10 mouse cellular contexts compared by ENCODE assay signal in genomic region chr12:73998128-73998456, GRCm38 (mm10). TPM values are rescaled to one million over a fixed set of nuclear protein-coding genes. Genes with fewer than 3 reads are reported as not detected.
A peak's percentile ranks its signal among the peaks of the same experiment; 100 is the strongest.
DNase-seq lines count a peak whose midpoint lies in the region; ATAC-seq and TF ChIP-seq lines count a peak whose summit lies in the region.
"Had no signal": no experiment of that assay in that cellular context is flagged by ENCODE, and none has a peak within 500 bp of the region (broad histone marks: within the 10 kb centered on the region; RNA-seq: fewer than 3 reads in every experiment).

No protein-coding gene starts in this region.

- 0 out of 2 replicates have a peak, but pooled peaks have one; percentile 9 for ATAC-seq in kidney, embryonic 15.5 days (replicated peaks; ENCODE audit: low FRiP score)
- ATAC-seq in midbrain, embryonic 11.5 days (ENCODE audit: low FRiP score) = peak; percentile 60; the same call in 1 of the 2 replicates

- TF ChIP-seq CTCF in brain, embryonic 14.5 days (IDR thresholded peaks at IDR 0.05; ENCODE audit: borderline replicate concordance, extremely low read depth, insufficient read depth, insufficient read length) = no peak

- peak overlapping the region; percentile 52 for H3K4me3 ChIP-seq in kidney, embryonic 15.5 days (replicated peaks)
- H3K4me3 ChIP-seq in hindbrain, embryonic 10.5 days = peak overlapping the region; percentile 67
- H3K4me3 ChIP-seq in midbrain, embryonic 11.5 days (ENCODE audit: low read depth, low read length) = peak overlapping the region; percentile 64

- DNase-seq in kidney, adult 8-10 months = no peak
- DNase-seq in brain, embryonic 14.5 days (ENCODE audit: low read depth) = peak; percentile 30
- DNase-seq in hindbrain, embryonic 10.5 days (ENCODE audit: low spot score) = no peak
- DNase-seq in midbrain, embryonic 11.5 days (ENCODE audit: low spot score, missing footprints) = peak; percentile 92
- no peak for DNase-seq in cerebellum, adult 8-10 months
- DNase-seq in adrenal gland, adult 8-10 months = no peak
- DNase-seq in MN1 (ENCODE audit: low spot score) = no peak

- no peaks in the 10 kb centered on the region for H3K36me3 ChIP-seq in kidney, embryonic 15.5 days
- H3K36me3 ChIP-seq in hindbrain, embryonic 10.5 days = no peaks in the 10 kb centered on the region
- H3K36me3 ChIP-seq in midbrain, embryonic 11.5 days (ENCODE audit: control insufficient read depth, insufficient read depth, low read length) = no peaks in the 10 kb centered on the region

- TF ChIP-seq POLR2A in brain, embryonic 14.5 days (IDR thresholded peaks at IDR 0.05; ENCODE audit: borderline replicate concordance, extremely low read depth, insufficient read depth, insufficient read length, poor library complexity, severe bottlenecking) = no peak

- peaks cover 36% of the 10 kb centered on the region for H3K27me3 ChIP-seq in kidney, embryonic 15.5 days
- H3K27me3 ChIP-seq in hindbrain, embryonic 10.5 days (ENCODE audit: insufficient read depth, poor library complexity, severe bottlenecking) = peaks cover 34% of the 10 kb centered on the region
- H3K27me3 ChIP-seq in midbrain, embryonic 11.5 days (ENCODE audit: control insufficient read depth, insufficient read depth, low read length) = peaks cover 8% of the 10 kb centered on the region

- peaks cover 11% of the 10 kb centered on the region for H3K4me1 ChIP-seq in kidney, embryonic 15.5 days
- H3K4me1 ChIP-seq in hindbrain, embryonic 10.5 days (replicated peaks) = peaks cover 11% of the 10 kb centered on the region
- peaks cover 6% of the 10 kb centered on the region for H3K4me1 ChIP-seq in midbrain, embryonic 11.5 days (ENCODE audit: control insufficient read depth, insufficient read depth, low read length)

- peak overlapping the region; percentile 50; the same call in 1 of the 2 replicates for H3K9ac ChIP-seq in kidney, embryonic 15.5 days
- peak overlapping the region; percentile 81 for H3K9ac ChIP-seq in midbrain, embryonic 11.5 days (ENCODE audit: low read length)

- peak overlapping the region; percentile 85 for H3K4me2 ChIP-seq in kidney, embryonic 15.5 days
- peak overlapping the region; percentile 88 for H3K4me2 ChIP-seq in midbrain, embryonic 11.5 days

- no peaks in the 10 kb centered on the region for H3K9me3 ChIP-seq in kidney, embryonic 15.5 days (replicated peaks)
- no peaks in the 10 kb centered on the region for H3K9me3 ChIP-seq in hindbrain, embryonic 10.5 days
- no peaks in the 10 kb centered on the region for H3K9me3 ChIP-seq in midbrain, embryonic 11.5 days (ENCODE audit: control insufficient read depth, low read length)

- 41% methylated on average over 5 of the region's 5 CpGs for WGBS in kidney, embryonic 15.5 days
- 28% methylated on average over 5 of the region's 5 CpGs for WGBS in hindbrain, embryonic 10.5 days
- WGBS in midbrain, embryonic 11.5 days = 34% methylated on average over 5 of the region's 5 CpGs

- no peak overlapping the region for H3K27ac ChIP-seq in kidney, embryonic 15.5 days
- H3K27ac ChIP-seq in hindbrain, embryonic 10.5 days = peak overlapping the region; percentile 83
- H3K27ac ChIP-seq in midbrain, embryonic 11.5 days (ENCODE audit: low read depth, low read length) = no peak overlapping the region

RNA-seq across cellular contexts. Expression of gene Syt16, which starts 0.6 kb away (rescaled TPM):
- polyA plus RNA-seq in kidney, embryonic 15.5 days (2015; fragmentation: Nextera tagmentation; extraction: Ambion mirVana) = 0.73 and 0.84 TPM in 2 replicates
- polyA plus RNA-seq in brain, embryonic 14.5 days (2012; rRNA removed) = 36.5 and 43.4 TPM in 2 replicates
- polyA plus RNA-seq in hindbrain, embryonic 10.5 days (2016; fragmentation: Nextera tagmentation; extraction: Ambion mirVana) = 1.8 and 5.1 TPM in 2 replicates
- polyA plus RNA-seq in midbrain, embryonic 11.5 days (2014; fragmentation: Nextera tagmentation; extraction: Ambion mirVana) = 6.5 and 7.0 TPM in 2 replicates
- total RNA-seq in adrenal gland, adult 8-10 months (2022) = 1 to 10 TPM in 2 of 4 experiments, under 1 TPM in 2; 0.26 to 3.0 (median 1.0) TPM
- total RNA-seq: MEL had no signal
- polyA plus RNA-seq: spleen, adult 2 months had no signal

RNA-seq across cellular contexts. Expression of gene Snapc1, which starts 33.8 kb away (rescaled TPM):
- polyA plus RNA-seq in kidney, embryonic 15.5 days (2015; fragmentation: Nextera tagmentation; extraction: Ambion mirVana) = 19.8 and 20.2 TPM in 2 replicates
- polyA plus RNA-seq in brain, embryonic 14.5 days (2012; rRNA removed) = 33.4 and 34.1 TPM in 2 replicates
- 19.7 and 20.8 TPM in 2 replicates for polyA plus RNA-seq in hindbrain, embryonic 10.5 days (2016; fragmentation: Nextera tagmentation; extraction: Ambion mirVana)
- 23.1 and 26.6 TPM in 2 replicates for polyA plus RNA-seq in midbrain, embryonic 11.5 days (2014; fragmentation: Nextera tagmentation; extraction: Ambion mirVana)
- 10 to 100 TPM; 15.1 to 28.9 (median 23.2) TPM for total RNA-seq in adrenal gland, adult 8-10 months (2022)

Comparison
In these comparisons a context has a peak if more than half of its experiments do, and no peak if none do; other contexts are left out.
1. DNase-seq: peak in brain, embryonic 14.5 days (single experiment) and midbrain, embryonic 11.5 days (single experiment); none in kidney, adult 8-10 months (0 of 2), hindbrain, embryonic 10.5 days (single experiment), cerebellum, adult 8-10 months (single experiment), adrenal gland, adult 8-10 months (single experiment) and MN1 (single experiment).
2. Peak in every context shown above with its lines, with median percentiles within 50 percentile points of each other: H3K4me3 ChIP-seq.